13 mouse cellular contexts compared by ENCODE assay signal in the genomic region with DNA sequence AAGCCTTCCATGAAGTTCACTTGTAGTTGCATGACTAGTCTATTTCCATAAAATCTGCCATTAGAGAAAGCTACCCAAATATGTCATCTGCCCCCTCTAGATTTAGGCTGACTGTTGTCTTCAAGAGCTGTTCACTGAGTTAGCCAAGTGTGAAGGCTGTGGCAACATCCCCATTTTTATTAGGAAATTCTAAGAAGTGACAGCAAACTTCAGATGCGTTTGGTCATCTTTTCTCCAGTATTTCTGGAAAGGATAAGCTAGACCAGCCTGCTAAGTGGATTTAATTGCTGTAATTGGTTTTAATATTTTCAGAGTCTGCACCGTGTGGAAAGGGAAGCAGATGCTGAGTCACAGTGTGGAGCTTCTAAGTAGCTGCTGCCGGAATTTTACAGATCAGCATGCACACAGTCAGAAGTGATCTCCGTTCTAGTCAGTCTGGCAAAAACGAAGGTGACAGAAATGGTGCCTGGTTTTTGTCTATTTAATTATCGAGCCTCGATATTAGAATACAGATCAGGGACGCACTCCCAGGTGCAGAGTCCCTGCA.
DNase-seq lines count a peak whose midpoint lies in the region; ATAC-seq and TF ChIP-seq lines count a peak whose summit lies in the region.
"Had no signal": no experiment of that assay in that cellular context is flagged by ENCODE, and none has a peak within 500 bp of the region (broad histone marks: within the 10 kb centered on the region; RNA-seq: fewer than 3 reads in every experiment).

No protein-coding gene starts in this region.

- peak overlapping the region; percentile 85 for H3K27ac ChIP-seq in layer of hippocampus, adult 2 months
- H3K27ac ChIP-seq: heart, embryonic 10.5 days had no signal

- DNase-seq in cerebellum, adult 11-12 months: peak; percentile 8
- no peak for DNase-seq in cerebellum, postnatal 4 days (ENCODE audit: low spot score in 2 of 2)
- DNase-seq in layer of hippocampus, adult 2 months (ENCODE audit: low spot score in 2 of 2): peak in 1 of 2 experiments; percentile 62
- no peak for DNase-seq in layer of hippocampus, postnatal 25 days (ENCODE audit: extremely low spot score in 1 of 2, low spot score in 1 of 2)
- peak; percentile 16 to 27 for DNase-seq in cerebellum, adult 18-20 months
- no peak for DNase-seq in testis, postnatal 14 days (ENCODE audit: low spot score)
- DNase-seq in embryo, embryonic 10.5 days (ENCODE audit: low spot score): no peak
- DNase-seq: adrenal gland, postnatal 25 days; heart, postnatal 36 days; liver; lung, embryonic 14.5 days had no signal

- ATAC-seq in granulocyte monocyte progenitor cell, adult 5-6 weeks (replicated peaks; ENCODE audit: poor library complexity, severe bottlenecking): 0 out of 2 replicates have a peak, but pooled peaks have one; percentile 17

- TF ChIP-seq CTCF in layer of hippocampus, adult 2 months (conservative IDR thresholded peaks at IDR 0.05): no peak

- no peak overlapping the region for H3K4me3 ChIP-seq in layer of hippocampus, adult 2 months
- H3K4me3 ChIP-seq: heart, embryonic 10.5 days had no signal

Comparison
In these comparisons a context has a peak if more than half of its experiments do, and no peak if none do; other contexts are left out.
1. DNase-seq: peak in cerebellum, adult 11-12 months (single experiment) and cerebellum, adult 18-20 months (2 of 2); none in cerebellum, postnatal 4 days (0 of 2), layer of hippocampus, postnatal 25 days (0 of 2), testis, postnatal 14 days (single experiment) and embryo, embryonic 10.5 days (single experiment).